Mouse (Mus musculus): ENCODE results near the gene Wdr35. TPM values are rescaled to one million over a fixed set of nuclear protein-coding genes. Genes with fewer than 3 reads are reported as not detected.
A peak's percentile ranks its signal among the peaks of the same experiment; 100 is the strongest.
"Not testable (repeated sequence)": the region's sequence is repeated elsewhere in the genome, so short reads cannot be mapped to it uniquely, and the experiment has no call there.

Wdr35 gene
- total RNA-seq (2021): 10 to 100 TPM; 14.6 to 17.2 TPM
- long read RNA-seq, experiment 1, full-length matches to known transcripts: 9 of 12 reads
- long read RNA-seq, experiment 1, partial matches to known transcripts: 1 of 12 reads
- long read RNA-seq, experiment 1, other reads (novel, unspliced or antisense): 2 of 12 reads
- long read RNA-seq, experiment 2, full-length matches to known transcripts: 5 of 7 reads
- long read RNA-seq, experiment 2, partial matches to known transcripts: 2 of 7 reads
- long read RNA-seq, experiment 2, other reads (novel, unspliced or antisense): 0 of 7 reads

GRCm38 (mm10) chr12:8973820-8974465 lies at the start of gene Wdr35:
Gene Wdr35, plus strand, starts transcription at chr12:8973892.
- peak; percentile 85 to 91 for DNase-seq (ENCODE audit: low spot score in 2 of 2)

- no peak for DNase-seq (ENCODE audit: low spot score in 2 of 2)
Observed at GRCm38 (mm10) chr12:8927652-8928051, 46.0 kb upstream of the Wdr35 start.

- DNase-seq (ENCODE audit: low spot score in 2 of 2): no peak
Observed at GRCm38 (mm10) chr12:8928766-8929165, 44.9 kb upstream of the Wdr35 start.

- no peak for DNase-seq (ENCODE audit: low spot score in 2 of 2)
Observed at GRCm38 (mm10) chr12:8931083-8931482, 42.6 kb upstream of the Wdr35 start.

GRCm38 (mm10) chr12:8935349-8935748 lies 38.3 kb upstream of the Wdr35 start:
- DNase-seq (ENCODE audit: low spot score in 2 of 2): no peak

- not testable (repeated sequence) for DNase-seq (ENCODE audit: low spot score in 2 of 2)
Observed at GRCm38 (mm10) chr12:8936210-8936609, 37.5 kb upstream of the Wdr35 start.

- no peak for DNase-seq (ENCODE audit: low spot score in 2 of 2)
Observed at GRCm38 (mm10) chr12:8939490-8939889, 34.2 kb upstream of the Wdr35 start.

GRCm38 (mm10) chr12:8940011-8941005 lies 33.4 kb upstream of the Wdr35 start:
- DNase-seq (ENCODE audit: low spot score in 2 of 2): no peak

GRCm38 (mm10) chr12:8941131-8941615 lies 32.5 kb upstream of the Wdr35 start:
- DNase-seq (ENCODE audit: low spot score in 2 of 2): no peak

- DNase-seq (ENCODE audit: low spot score in 2 of 2): no peak
Observed at GRCm38 (mm10) chr12:8941699-8942392, 31.8 kb upstream of the Wdr35 start.

GRCm38 (mm10) chr12:8947163-8947562 lies 26.5 kb upstream of the Wdr35 start:
- no peak for DNase-seq (ENCODE audit: low spot score in 2 of 2)

- peak; percentile 46 to 75 for DNase-seq (ENCODE audit: low spot score in 2 of 2)
Observed at GRCm38 (mm10) chr12:8947714-8948464, 25.8 kb upstream of the Wdr35 start, which contains the start of gene Matn3. Gene Matn3, plus strand, starts transcription at chr12:8947929.

GRCm38 (mm10) chr12:8953136-8953535 lies 20.6 kb upstream of the Wdr35 start:
- no peak for DNase-seq (ENCODE audit: low spot score in 2 of 2)

- no peak for DNase-seq (ENCODE audit: low spot score in 2 of 2)
Observed at GRCm38 (mm10) chr12:8954161-8954561, 19.5 kb upstream of the Wdr35 start.

GRCm38 (mm10) chr12:8961607-8962316 lies 11.9 kb upstream of the Wdr35 start:
- DNase-seq (ENCODE audit: low spot score in 2 of 2): no peak

- peak; percentile 28 to 35 for DNase-seq (ENCODE audit: low spot score in 2 of 2)
Observed at GRCm38 (mm10) chr12:8969828-8970227, 3.9 kb upstream of the Wdr35 start.

- no peak for DNase-seq (ENCODE audit: low spot score in 2 of 2)
Observed at GRCm38 (mm10) chr12:8975076-8975475, 1.4 kb downstream of the Wdr35 start.

- DNase-seq (ENCODE audit: low spot score in 2 of 2): no peak
Observed at GRCm38 (mm10) chr12:8993231-8993630, 19.5 kb downstream of the Wdr35 start.

GRCm38 (mm10) chr12:8998318-8998717 lies 24.6 kb downstream of the Wdr35 start:
- no peak for DNase-seq (ENCODE audit: low spot score in 2 of 2)

Measured in gastrocnemius, postnatal 4 days (tissue).